Mouse (Mus musculus) leukemia stem cell, adult 10-12 weeks (primary cell): ENCODE measurements around the gene Tnfaip8l1. TPM values are rescaled to one million over a fixed set of nuclear protein-coding genes. Genes with fewer than 3 reads are reported as not detected.

Source experiments
- polyA plus RNA-seq: library from polyadenylated mRNA; stranded (reverse); fragments of >175 nt; gene quantifications from 2 replicates; pipeline ENCODE4 v1.2.3, GENCODE M21; 2012; ENCODE audit warnings: low replicate concordance

The Tnfaip8l1 gene
- 1.6 and 2.5 TPM in 2 replicates for polyA plus RNA-seq

GRCm38 (mm10) chr17:56162231-56162774 is at the start of gene Tnfaip8l1:
Tnfaip8l1 (plus strand) TSS chr17:56162477.

DNA sequence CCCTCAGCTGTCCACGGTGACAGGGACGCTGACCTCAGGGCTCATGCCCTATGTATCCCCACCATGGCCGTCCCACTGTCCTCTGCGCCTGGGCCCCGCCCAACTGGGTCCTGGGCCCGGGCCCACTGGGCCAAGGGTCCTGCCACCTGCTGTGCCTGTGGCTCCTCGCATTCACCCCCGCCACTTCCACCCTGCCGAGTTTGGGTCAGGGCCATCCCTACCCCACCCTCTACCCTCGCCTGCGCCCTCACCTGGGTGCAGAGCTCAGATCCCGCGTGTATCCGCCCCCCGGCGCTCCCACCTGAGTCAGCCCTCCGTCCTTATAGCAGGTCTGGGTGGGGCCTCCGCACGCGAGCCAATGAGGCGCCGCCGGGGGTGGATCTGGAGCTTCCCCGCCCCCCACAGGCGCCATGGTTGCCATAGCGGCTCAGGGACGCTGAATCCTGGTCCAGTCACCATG is 45.0 kb upstream of the Tnfaip8l1 start, which contains the start of gene Plin5:
TSS of gene Plin5 (minus strand) at position 346 of the 460 bp plus-strand sequence.

GRCm38 (mm10) chr17:56121826-56122225 is 40.5 kb upstream of the Tnfaip8l1 start, which contains the start of gene Lrg1:
Lrg1 (minus strand) TSS chr17:56122001.

GRCm38 (mm10) chr17:56139858-56140595 is 22.2 kb upstream of the Tnfaip8l1 start, which contains the start of gene Sema6b:
Sema6b (minus strand) TSS chr17:56140343.

GRCm38 (mm10) chr17:56183658-56184103 is 21.4 kb downstream of the Tnfaip8l1 start, which contains the start of gene Mydgf:
Mydgf (minus strand) TSS chr17:56183920.

GRCm38 (mm10) chr17:56218377-56219191 is 56.3 kb downstream of the Tnfaip8l1 start, which contains the start of gene Dpp9:
Dpp9 (minus strand) TSS chr17:56218905.

Other genes starting within 250 kb of the Tnfaip8l1 start
- gene Zfp119b, start 213.0 kb upstream of the Tnfaip8l1 start, polyA plus RNA-seq, result 0.09 TPM in 1 of 2 replicates, not detected in the other
- 14.7 and 15.6 TPM in 2 replicates for gene Ebi3, start 209.8 kb upstream of the Tnfaip8l1 start, polyA plus RNA-seq
- gene Yju2, start 203.4 kb upstream of the Tnfaip8l1 start, polyA plus RNA-seq, result 15.2 and 32.7 TPM in 2 replicates
- 0.32 and 1.6 TPM in 2 replicates for gene Shd, start 192.0 kb upstream of the Tnfaip8l1 start, polyA plus RNA-seq
- not detected in 2 replicates for gene Fsd1, start 176.0 kb upstream of the Tnfaip8l1 start, polyA plus RNA-seq
- gene Stap2, start 156.9 kb upstream of the Tnfaip8l1 start, polyA plus RNA-seq, result 0.38 and 0.97 TPM in 2 replicates
- 23.3 and 25.1 TPM in 2 replicates for gene Mpnd, start 156.8 kb upstream of the Tnfaip8l1 start, polyA plus RNA-seq
- 80.1 and 88.3 TPM in 2 replicates for gene Sh3gl1, start 125.8 kb upstream of the Tnfaip8l1 start, polyA plus RNA-seq
- gene Chaf1a, start 122.0 kb upstream of the Tnfaip8l1 start, polyA plus RNA-seq, result 28.2 and 45.2 TPM in 2 replicates
- gene Ubxn6, start 87.4 kb upstream of the Tnfaip8l1 start, polyA plus RNA-seq, result 34.3 and 40.9 TPM in 2 replicates
- 103 and 249 TPM in 2 replicates for gene Hdgfl2, start 82.8 kb upstream of the Tnfaip8l1 start, polyA plus RNA-seq
- not detected in 2 replicates for gene Plin4, start 52.7 kb upstream of the Tnfaip8l1 start, polyA plus RNA-seq
- 0.19 TPM in 1 of 2 replicates, not detected in the other for gene Plin5, start 44.9 kb upstream of the Tnfaip8l1 start, polyA plus RNA-seq
- gene Lrg1, start 40.5 kb upstream of the Tnfaip8l1 start, polyA plus RNA-seq, result 52.9 and 55.2 TPM in 2 replicates
- 6.4 and 7.7 TPM in 2 replicates for gene Sema6b, start 22.1 kb upstream of the Tnfaip8l1 start, polyA plus RNA-seq
- gene Mydgf, start 21.4 kb downstream of the Tnfaip8l1 start, polyA plus RNA-seq, result 15.6 and 36.0 TPM in 2 replicates
- gene Dpp9, start 56.4 kb downstream of the Tnfaip8l1 start, polyA plus RNA-seq, result 45.8 and 114 TPM in 2 replicates
- 16.0 and 29.3 TPM in 2 replicates for gene Fem1a, start 94.3 kb downstream of the Tnfaip8l1 start, polyA plus RNA-seq
- 20.8 and 31.5 TPM in 2 replicates for gene Ticam1, start 114.3 kb downstream of the Tnfaip8l1 start, polyA plus RNA-seq
- gene Plin3, start 130.4 kb downstream of the Tnfaip8l1 start, polyA plus RNA-seq, result 8.5 and 12.1 TPM in 2 replicates
- gene Arrdc5, start 137.8 kb downstream of the Tnfaip8l1 start, polyA plus RNA-seq, result not detected in 2 replicates
- gene Uhrf1, start 140.8 kb downstream of the Tnfaip8l1 start, polyA plus RNA-seq, result 42.3 and 96.8 TPM in 2 replicates
- gene Kdm4b, start 163.6 kb downstream of the Tnfaip8l1 start, polyA plus RNA-seq, result 24.5 and 26.9 TPM in 2 replicates